Mouse (Mus musculus): ENCODE results near the gene Psmb10. TPM values are rescaled to one million over a fixed set of nuclear protein-coding genes. Genes with fewer than 3 reads are reported as not detected.

The Psmb10 gene
- polyA plus RNA-seq, 1 experiment from 2014 or later, result 28.9 TPM

DNA sequence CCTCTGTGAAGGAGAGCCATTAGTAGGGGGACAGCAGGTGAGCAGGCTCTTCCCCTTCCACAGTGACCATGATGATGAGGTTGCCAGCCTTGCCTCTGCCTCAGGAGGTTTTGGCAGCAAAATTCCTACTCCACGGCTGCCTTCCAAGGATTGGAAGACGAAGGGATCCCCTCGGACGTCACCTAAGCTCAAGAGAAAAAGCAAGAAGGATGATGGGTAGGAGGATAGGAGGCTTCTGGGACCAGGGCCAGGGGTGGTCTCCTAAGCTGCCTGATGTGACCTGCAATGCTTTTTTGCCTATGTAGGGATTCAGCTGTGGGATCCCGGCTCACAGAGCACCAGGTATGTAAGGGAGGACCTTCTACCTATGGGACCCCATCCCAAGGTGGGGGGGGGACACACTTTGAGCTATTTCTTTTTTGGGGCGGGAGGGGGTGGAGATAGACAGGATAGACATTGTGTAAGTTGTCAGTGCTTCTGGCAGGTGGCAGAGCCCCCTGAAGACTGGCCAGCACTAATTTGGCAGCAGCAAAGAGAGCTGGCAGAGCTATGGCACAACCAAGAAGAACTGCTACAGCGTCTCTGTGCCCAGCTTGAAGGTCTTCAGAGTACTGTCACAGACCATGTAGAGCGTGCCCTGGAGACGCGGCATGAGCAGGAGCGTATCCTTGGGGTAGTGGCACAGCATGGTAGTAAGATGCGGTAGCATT, 48.3 kb downstream of the Psmb10 start:
- WGBS, result 95% methylated on average over 12 of the region's 12 CpGs
- no peak overlapping the region for H3K4me3 ChIP-seq
- peaks cover 96% of the 10 kb centered on the region for H3K36me3 ChIP-seq
- no peaks in the 10 kb centered on the region for H3K9me3 ChIP-seq (replicated peaks)
- no peak for DNase-seq (ENCODE audit: low spot score)
- H3K27ac ChIP-seq, result no peak overlapping the region
- no peaks in the 10 kb centered on the region for H3K27me3 ChIP-seq (ENCODE audit: low read depth, poor library complexity, severe bottlenecking)
- H3K4me1 ChIP-seq, result peaks cover 9% of the 10 kb centered on the region

Small RNA genes lying within 50 kb of the gene (microRNA-seq; reads per million reads assigned to microRNA genes)
- not detected for gene Mir7074

Other genes starting within 250 kb of the Psmb10 start
- 66.1 and 74.3 TPM in 2 replicates for gene Acd, start 237.3 kb downstream of the Psmb10 start, polyA plus RNA-seq (2016; fragmentation: Nextera tagmentation; extraction: Ambion mirVana)
- 11.8 and 12.2 TPM in 2 replicates for gene Pard6a, start 237.3 kb downstream of the Psmb10 start, polyA plus RNA-seq (2016; fragmentation: Nextera tagmentation; extraction: Ambion mirVana)
- gene 4933405L10Rik, start 230.8 kb downstream of the Psmb10 start, polyA plus RNA-seq (2016; fragmentation: Nextera tagmentation; extraction: Ambion mirVana), result not detected in 2 replicates
- gene Enkd1, start 230.2 kb downstream of the Psmb10 start, polyA plus RNA-seq (2016; fragmentation: Nextera tagmentation; extraction: Ambion mirVana), result 47.0 and 56.0 TPM in 2 replicates
- 25.4 and 29.8 TPM in 2 replicates for gene Gfod2, start 179.8 kb downstream of the Psmb10 start, polyA plus RNA-seq (2016; fragmentation: Nextera tagmentation; extraction: Ambion mirVana)
- 11.5 and 14.9 TPM in 2 replicates for gene Ranbp10, start 111.1 kb downstream of the Psmb10 start, polyA plus RNA-seq (2016; fragmentation: Nextera tagmentation; extraction: Ambion mirVana)
- 0.10 and 0.14 TPM in 2 replicates for gene Tsnaxip1, start 110.7 kb downstream of the Psmb10 start, polyA plus RNA-seq (2016; fragmentation: Nextera tagmentation; extraction: Ambion mirVana)
- 45.6 and 49.0 TPM in 2 replicates for gene Cenpt, start 85.2 kb downstream of the Psmb10 start, polyA plus RNA-seq (2016; fragmentation: Nextera tagmentation; extraction: Ambion mirVana)
- gene Thap11, start 83.3 kb downstream of the Psmb10 start, polyA plus RNA-seq (2016; fragmentation: Nextera tagmentation; extraction: Ambion mirVana), result 85.7 and 90.8 TPM in 2 replicates
- 379 and 438 TPM in 2 replicates for gene Nutf2, start 77.9 kb downstream of the Psmb10 start, polyA plus RNA-seq (2016; fragmentation: Nextera tagmentation; extraction: Ambion mirVana)
- 75.1 and 76.6 TPM in 2 replicates for gene Edc4, start 57.6 kb downstream of the Psmb10 start, polyA plus RNA-seq (2016; fragmentation: Nextera tagmentation; extraction: Ambion mirVana)
- 0.41 TPM in 1 of 2 replicates, not detected in the other for gene Nrn1l, start 44.9 kb downstream of the Psmb10 start, polyA plus RNA-seq (2016; fragmentation: Nextera tagmentation; extraction: Ambion mirVana)
- 34.4 and 45.9 TPM in 2 replicates for gene Pskh1, start 38.0 kb downstream of the Psmb10 start, polyA plus RNA-seq (2016; fragmentation: Nextera tagmentation; extraction: Ambion mirVana)
- gene Ctrl, start 4.6 kb downstream of the Psmb10 start, polyA plus RNA-seq (2016; fragmentation: Nextera tagmentation; extraction: Ambion mirVana), result 1.6 and 2.0 TPM in 2 replicates
- gene Lcat, start 4.9 kb upstream of the Psmb10 start, polyA plus RNA-seq (2016; fragmentation: Nextera tagmentation; extraction: Ambion mirVana), result 2.0 and 2.1 TPM in 2 replicates
- gene Slc12a4, start 27.7 kb upstream of the Psmb10 start, polyA plus RNA-seq (2016; fragmentation: Nextera tagmentation; extraction: Ambion mirVana), result 31.9 and 37.7 TPM in 2 replicates
- gene Dpep3, start 41.0 kb upstream of the Psmb10 start, polyA plus RNA-seq (2016; fragmentation: Nextera tagmentation; extraction: Ambion mirVana), result not detected in 2 replicates
- gene Dus2, start 52.9 kb upstream of the Psmb10 start, polyA plus RNA-seq (2016; fragmentation: Nextera tagmentation; extraction: Ambion mirVana), result 23.3 and 23.7 TPM in 2 replicates
- gene Dpep2nb, start 67.5 kb upstream of the Psmb10 start, polyA plus RNA-seq (2016; fragmentation: Nextera tagmentation; extraction: Ambion mirVana), result 0.21 TPM in 1 of 2 replicates, not detected in the other
- gene Ddx28, start 73.4 kb upstream of the Psmb10 start, polyA plus RNA-seq (2016; fragmentation: Nextera tagmentation; extraction: Ambion mirVana), result 22.8 and 23.2 TPM in 2 replicates
- gene Nfatc3, start 120.4 kb upstream of the Psmb10 start, polyA plus RNA-seq (2016; fragmentation: Nextera tagmentation; extraction: Ambion mirVana), result 7.9 TPM in 2 replicates
- gene Esrp2, start 198.5 kb upstream of the Psmb10 start, polyA plus RNA-seq (2016; fragmentation: Nextera tagmentation; extraction: Ambion mirVana), result 5.6 and 7.3 TPM in 2 replicates
- 10.8 and 13.4 TPM in 2 replicates for gene Pla2g15, start 212.0 kb upstream of the Psmb10 start, polyA plus RNA-seq (2016; fragmentation: Nextera tagmentation; extraction: Ambion mirVana)
- 85.3 and 94.5 TPM in 2 replicates for gene Slc7a6, start 230.4 kb upstream of the Psmb10 start, polyA plus RNA-seq (2016; fragmentation: Nextera tagmentation; extraction: Ambion mirVana)

Data from limb, embryonic 10.5 days (tissue).